9 mouse cellular contexts compared by ENCODE assay signal in the genomic region with DNA sequence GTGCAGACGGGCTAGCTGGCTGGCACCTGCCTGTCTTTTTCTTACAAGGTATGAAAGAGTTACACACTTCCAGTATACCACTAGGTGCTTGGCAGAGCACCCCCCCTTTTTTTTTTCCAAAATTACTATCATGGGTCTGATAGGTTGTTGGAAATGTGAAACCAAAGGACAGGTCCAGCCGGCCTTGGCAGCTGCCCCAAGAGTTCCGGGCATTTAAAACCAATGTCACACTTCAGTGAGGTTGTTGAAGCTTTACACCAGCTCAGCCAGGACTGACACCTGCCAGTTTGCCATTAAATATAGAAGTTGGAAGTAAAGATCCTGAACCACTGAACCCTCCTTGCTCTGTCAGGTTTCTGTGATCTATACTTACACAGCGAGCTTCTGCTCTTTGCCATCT. TPM values are rescaled to one million over a fixed set of nuclear protein-coding genes. Genes with fewer than 3 reads are reported as not detected.
DNase-seq lines count a peak whose midpoint lies in the region; ATAC-seq lines count a peak whose summit lies in the region.
"Had no signal": no experiment of that assay in that cellular context is flagged by ENCODE, and none has a peak within 500 bp of the region (broad histone marks: within the 10 kb centered on the region; RNA-seq: fewer than 3 reads in every experiment).

No protein-coding gene starts in this region.

- 81% methylated on average over 4 of the region's 4 CpGs for WGBS in embryonic facial prominence, embryonic 13.5 days
- 61% methylated on average over 4 of the region's 4 CpGs for WGBS in forebrain, embryonic 13.5 days
- 34% methylated on average over 4 of the region's 4 CpGs for WGBS in hindbrain, embryonic 14.5 days
- 81% methylated on average over 4 of the region's 4 CpGs for WGBS in midbrain, embryonic 11.5 days

- no peak for DNase-seq in hindbrain, embryonic 14.5 days (ENCODE audit: low spot score)
- DNase-seq in midbrain, embryonic 11.5 days (ENCODE audit: low spot score, missing footprints): no peak
- no peak for DNase-seq in adrenal gland, adult (ENCODE audit: inconsistent age in 2 of 2, low spot score in 1 of 2)
- no peak for DNase-seq in adrenal gland, adult 8-10 months
- DNase-seq in adrenal gland, postnatal 25 days: no peak
- DNase-seq: thymus, adult 18-20 months had no signal

- H3K4me2 ChIP-seq in embryonic facial prominence, embryonic 13.5 days: peak overlapping the region; percentile 31
- peak overlapping the region; percentile 91 for H3K4me2 ChIP-seq in forebrain, embryonic 13.5 days
- peak overlapping the region; percentile 99 for H3K4me2 ChIP-seq in hindbrain, embryonic 14.5 days (replicated peaks)
- H3K4me2 ChIP-seq in midbrain, embryonic 11.5 days: peak overlapping the region; percentile 45

- H3K4me3 ChIP-seq in embryonic facial prominence, embryonic 13.5 days: no peak overlapping the region
- peak overlapping the region; percentile 48 for H3K4me3 ChIP-seq in forebrain, embryonic 13.5 days
- H3K4me3 ChIP-seq in hindbrain, embryonic 14.5 days (replicated peaks; ENCODE audit: low read length): peak overlapping the region; percentile 46
- peak overlapping the region; percentile 27 for H3K4me3 ChIP-seq in midbrain, embryonic 11.5 days (ENCODE audit: low read depth, low read length)

- peaks cover 26% of the 10 kb centered on the region for H3K4me1 ChIP-seq in embryonic facial prominence, embryonic 13.5 days
- H3K4me1 ChIP-seq in forebrain, embryonic 13.5 days: peaks cover 51% of the 10 kb centered on the region
- H3K4me1 ChIP-seq in hindbrain, embryonic 14.5 days (replicated peaks; ENCODE audit: control insufficient read depth, insufficient read depth, low read length): peaks cover 28% of the 10 kb centered on the region
- peaks cover 32% of the 10 kb centered on the region for H3K4me1 ChIP-seq in midbrain, embryonic 11.5 days (ENCODE audit: control insufficient read depth, insufficient read depth, low read length)

- peaks cover 11% of the 10 kb centered on the region; the same call in 1 of the 2 replicates for H3K36me3 ChIP-seq in embryonic facial prominence, embryonic 13.5 days
- peaks cover 70% of the 10 kb centered on the region for H3K36me3 ChIP-seq in forebrain, embryonic 13.5 days (ENCODE audit: poor library complexity, severe bottlenecking)
- peaks cover 49% of the 10 kb centered on the region for H3K36me3 ChIP-seq in hindbrain, embryonic 14.5 days (replicated peaks; ENCODE audit: control insufficient read depth, insufficient read depth)
- peaks cover 11% of the 10 kb centered on the region for H3K36me3 ChIP-seq in midbrain, embryonic 11.5 days (ENCODE audit: control insufficient read depth, insufficient read depth, low read length)

- H3K27me3 ChIP-seq in embryonic facial prominence, embryonic 13.5 days: no peaks in the 10 kb centered on the region
- H3K27me3 ChIP-seq in forebrain, embryonic 13.5 days: no peaks in the 10 kb centered on the region
- no peaks in the 10 kb centered on the region for H3K27me3 ChIP-seq in hindbrain, embryonic 14.5 days (ENCODE audit: control insufficient read depth, insufficient read depth, low read length)
- H3K27me3 ChIP-seq in midbrain, embryonic 11.5 days (ENCODE audit: control insufficient read depth, insufficient read depth, low read length): no peaks in the 10 kb centered on the region

- no peaks in the 10 kb centered on the region for H3K9me3 ChIP-seq in embryonic facial prominence, embryonic 13.5 days
- no peaks in the 10 kb centered on the region for H3K9me3 ChIP-seq in forebrain, embryonic 13.5 days (replicated peaks)
- no peaks in the 10 kb centered on the region for H3K9me3 ChIP-seq in hindbrain, embryonic 14.5 days (ENCODE audit: control insufficient read depth, low read length)
- H3K9me3 ChIP-seq in midbrain, embryonic 11.5 days (ENCODE audit: control insufficient read depth, low read length): no peaks in the 10 kb centered on the region

- no peak overlapping the region for H3K9ac ChIP-seq in embryonic facial prominence, embryonic 13.5 days
- peak overlapping the region; percentile 68 for H3K9ac ChIP-seq in forebrain, embryonic 13.5 days
- peak overlapping the region; percentile 59 for H3K9ac ChIP-seq in hindbrain, embryonic 14.5 days
- peak overlapping the region; percentile 48 for H3K9ac ChIP-seq in midbrain, embryonic 11.5 days (ENCODE audit: low read length)
- H3K9ac ChIP-seq: liver, embryonic 14.5 days had no signal

- ATAC-seq in embryonic facial prominence, embryonic 13.5 days (ENCODE audit: insufficient number of reproducible peaks, insufficient read depth, low FRiP score, low TSS enrichment, low read depth): no peak
- ATAC-seq in forebrain, embryonic 13.5 days: no peak
- no peak for ATAC-seq in hindbrain, embryonic 14.5 days (ENCODE audit: low FRiP score)
- no peak for ATAC-seq in midbrain, embryonic 11.5 days (ENCODE audit: low FRiP score)

- H3K27ac ChIP-seq in embryonic facial prominence, embryonic 13.5 days: no peak overlapping the region
- H3K27ac ChIP-seq in forebrain, embryonic 13.5 days: no peak overlapping the region
- 0 out of 2 replicates have a peak overlapping the region, but pooled peaks have one; percentile 2 for H3K27ac ChIP-seq in hindbrain, embryonic 14.5 days
- H3K27ac ChIP-seq in midbrain, embryonic 11.5 days (ENCODE audit: low read depth, low read length): no peak overlapping the region
- H3K27ac ChIP-seq: liver, embryonic 14.5 days had no signal

RNA-seq across cellular contexts. Expression of gene Tubb2b, which starts 4.6 kb away (rescaled TPM):
- polyA plus RNA-seq in embryonic facial prominence, embryonic 13.5 days (2015; fragmentation: Nextera tagmentation; extraction: Ambion mirVana): 45.6 and 46.3 TPM in 2 replicates
- 559 and 618 TPM in 2 replicates for polyA plus RNA-seq in forebrain, embryonic 13.5 days (2015; fragmentation: Nextera tagmentation; extraction: Ambion mirVana)
- 682 and 716 TPM in 2 replicates for polyA plus RNA-seq in hindbrain, embryonic 14.5 days (2014; fragmentation: Nextera tagmentation; extraction: Ambion mirVana)
- 307 and 321 TPM in 2 replicates for polyA plus RNA-seq in midbrain, embryonic 11.5 days (2014; fragmentation: Nextera tagmentation; extraction: Ambion mirVana)
- total RNA-seq in adrenal gland, adult 8-10 months (2022): 1 to 10 TPM in 3 of 4 experiments, under 1 TPM in 1; 0.81 to 3.5 (median 1.5) TPM
- 0.71 and 0.76 TPM in 2 replicates for total RNA-seq in adrenal gland, postnatal 25 days (2021)

RNA-seq across cellular contexts. Expression of gene Psmg4, which starts 37.1 kb away (rescaled TPM):
- polyA plus RNA-seq in embryonic facial prominence, embryonic 13.5 days (2015; fragmentation: Nextera tagmentation; extraction: Ambion mirVana): 104 and 111 TPM in 2 replicates
- 121 and 128 TPM in 2 replicates for polyA plus RNA-seq in forebrain, embryonic 13.5 days (2015; fragmentation: Nextera tagmentation; extraction: Ambion mirVana)
- polyA plus RNA-seq in hindbrain, embryonic 14.5 days (2014; fragmentation: Nextera tagmentation; extraction: Ambion mirVana): 73.3 and 87.0 TPM in 2 replicates
- 115 and 120 TPM in 2 replicates for polyA plus RNA-seq in midbrain, embryonic 11.5 days (2014; fragmentation: Nextera tagmentation; extraction: Ambion mirVana)
- total RNA-seq in adrenal gland, adult 8-10 months (2022): 10 to 100 TPM; 28.6 to 39.3 (median 31.2) TPM
- 29.7 and 29.9 TPM in 2 replicates for total RNA-seq in adrenal gland, postnatal 25 days (2021)

RNA-seq across cellular contexts. Expression of gene Tubb2a, which starts 47.9 kb away (rescaled TPM):
- polyA plus RNA-seq in embryonic facial prominence, embryonic 13.5 days (2015; fragmentation: Nextera tagmentation; extraction: Ambion mirVana): 133 and 136 TPM in 2 replicates
- 761 and 874 TPM in 2 replicates for polyA plus RNA-seq in forebrain, embryonic 13.5 days (2015; fragmentation: Nextera tagmentation; extraction: Ambion mirVana)
- polyA plus RNA-seq in hindbrain, embryonic 14.5 days (2014; fragmentation: Nextera tagmentation; extraction: Ambion mirVana): 2,565 and 2,873 TPM in 2 replicates
- polyA plus RNA-seq in midbrain, embryonic 11.5 days (2014; fragmentation: Nextera tagmentation; extraction: Ambion mirVana): 398 and 417 TPM in 2 replicates
- 10 to 100 TPM; 21.4 to 34.1 (median 28.2) TPM for total RNA-seq in adrenal gland, adult 8-10 months (2022)
- total RNA-seq in adrenal gland, postnatal 25 days (2021): 17.8 and 23.2 TPM in 2 replicates

Comparison
In these comparisons a context has a peak if more than half of its experiments do, and no peak if none do; other contexts are left out.
1. H3K4me2 ChIP-seq: peak in every context shown above with its lines; median percentile 99 in hindbrain, embryonic 14.5 days; 91 in forebrain, embryonic 13.5 days; 45 in midbrain, embryonic 11.5 days; 31 in embryonic facial prominence, embryonic 13.5 days.